Mouse (Mus musculus) kidney, adult 2 months (tissue): ENCODE data around the gene Ccnjl. TPM values are rescaled to one million over a fixed set of nuclear protein-coding genes. Genes with fewer than 3 reads are reported as not detected.
A peak's percentile ranks its signal among the peaks of the same experiment; 100 is the strongest.

ENCODE experiments used
- DNase-seq: peaks from one replicate; pipeline ENCODE4 v3.0.0; 2021
- H3K27ac ChIP-seq: fragments of 200-500 bp; 2 replicates; pipeline ENCODE4 v1.5.1; 2012; ENCODE audit warnings: low read depth, low read length, control low read depth, inconsistent platforms; ENCODE audit not compliant: insufficient read depth
- H3K27me3 ChIP-seq: fragments of 200-500 bp; replicated peaks from 2 replicates; pipeline ENCODE4 v1.6.1; 2012; ENCODE audit warnings: mild to moderate bottlenecking, moderate library complexity, low read length, inconsistent platforms; ENCODE audit not compliant: control insufficient read depth, insufficient read depth
- H3K36me3 ChIP-seq: fragments of 200-500 bp; 2 replicates; pipeline ENCODE4 v1.6.1; 2012; ENCODE audit warnings: mild to moderate bottlenecking, moderate library complexity, low read length, inconsistent platforms; ENCODE audit not compliant: control insufficient read depth, insufficient read depth
- H3K4me1 ChIP-seq: fragments of 200-500 bp; 2 replicates; pipeline ENCODE4 v1.6.1; 2011; ENCODE audit warnings: low read length; ENCODE audit not compliant: control insufficient read depth, insufficient read depth
- H3K4me3 ChIP-seq: fragments of 200-500 bp; 2 replicates; pipeline ENCODE4 v1.5.1; 2011; ENCODE audit warnings: mild to moderate bottlenecking, low read depth, low read length, control low read depth; ENCODE audit not compliant: insufficient read depth
- CTCF ChIP-seq: fragments of 200-500 bp; conservative IDR thresholded peaks from 2 replicates; pipeline ENCODE4 v1.5.1; 2011; ENCODE audit warnings: low read depth, mild to moderate bottlenecking, control low read depth, low read length, moderate library complexity, mixed read lengths; ENCODE audit not compliant: insufficient read depth, insufficient read length
- POLR2A ChIP-seq: fragments of 200-500 bp; IDR thresholded peaks from one replicate; pipeline ENCODE4 v1.6.1; 2011; ENCODE audit warnings: low read depth, low read length, control low read depth
- WGBS: fragments of 180-500 bp; shearing (Covaris S2); methylation state at CpG from one replicate; pipeline ENCODE4 v1.1.7; 2018; 5-methylcytosine and 5-hydroxymethylcytosine counted together
- polyA plus RNA-seq: library from polyadenylated mRNA; depleted of rRNA; stranded (reverse); fragments of >200 nt; gene quantifications from 2 replicates; pipeline ENCODE4 v1.2.3, GENCODE M21; 2012

The Ccnjl gene
- polyA plus RNA-seq, 1 experiment, result 1.0 TPM

- Histone ChIP-seq H3K27me3 (no peaks in the 10 kb centered on the region), H3K4me3 (no peak overlapping the region), H3K27ac (no peak overlapping the region), H3K4me1 (no peaks in the 10 kb centered on the region), H3K36me3 (no peaks in the 10 kb centered on the region)
- WGBS, result 87% methylated on average over 6 of the region's 6 CpGs
- no peak for DNase-seq
- no peak for TF ChIP-seq POLR2A
- TF ChIP-seq CTCF, result no peak
Observed at GRCm38 (mm10) chr11:43507976-43508375, 20.6 kb upstream of the Ccnjl start.

GRCm38 (mm10) chr11:43509878-43510277 is 18.7 kb upstream of the Ccnjl start:
- Histone ChIP-seq H3K4me3 (no peak overlapping the region), H3K27me3 (no peaks in the 10 kb centered on the region), H3K27ac (no peak overlapping the region), H3K36me3 (no peaks in the 10 kb centered on the region), H3K4me1 (no peaks in the 10 kb centered on the region)
- WGBS, result 95% methylated on average over 5 of the region's 5 CpGs
- no peak for DNase-seq
- TF ChIP-seq CTCF, result no peak
- TF ChIP-seq POLR2A, result no peak

- no peak overlapping the region for H3K4me3 ChIP-seq
- H3K36me3 ChIP-seq, result no peaks in the 10 kb centered on the region
- DNase-seq, result no peak
- H3K27me3 ChIP-seq, result no peaks in the 10 kb centered on the region
- WGBS, result 83% methylated on average over 2 of the region's 2 CpGs
- TF ChIP-seq POLR2A, result no peak
- no peak overlapping the region for H3K27ac ChIP-seq
- H3K4me1 ChIP-seq, result no peaks in the 10 kb centered on the region
Observed at GRCm38 (mm10) chr11:43512661-43513190, 15.9 kb upstream of the Ccnjl start.

- 47% methylated on average over 8 of the region's 8 CpGs for WGBS
- peak; percentile 50 for TF ChIP-seq CTCF
- TF ChIP-seq POLR2A, result no peak
- Histone ChIP-seq H3K4me3 (no peak overlapping the region), H3K4me1 (no peaks in the 10 kb centered on the region), H3K36me3 (no peaks in the 10 kb centered on the region), H3K27me3 (no peaks in the 10 kb centered on the region), H3K27ac (no peak overlapping the region)
- DNase-seq, result peak; percentile 24
Observed at GRCm38 (mm10) chr11:43516344-43517021, 12.1 kb upstream of the Ccnjl start.

GRCm38 (mm10) chr11:43517641-43518040 is 10.9 kb upstream of the Ccnjl start:
- 92% methylated on average over 11 of the region's 11 CpGs for WGBS
- no peak overlapping the region for H3K4me3 ChIP-seq
- TF ChIP-seq POLR2A (no peak), CTCF (no peak)
- H3K36me3 ChIP-seq, result no peaks in the 10 kb centered on the region
- no peaks in the 10 kb centered on the region for H3K27me3 ChIP-seq
- DNase-seq, result no peak
- H3K4me1 ChIP-seq, result no peaks in the 10 kb centered on the region
- no peak overlapping the region for H3K27ac ChIP-seq

- Histone ChIP-seq H3K4me3 (no peak overlapping the region), H3K4me1 (no peaks in the 10 kb centered on the region), H3K27ac (no peak overlapping the region), H3K36me3 (no peaks in the 10 kb centered on the region), H3K27me3 (no peaks in the 10 kb centered on the region)
- no peak for DNase-seq
- no peak for TF ChIP-seq CTCF
- no peak for TF ChIP-seq POLR2A
Observed at GRCm38 (mm10) chr11:43518086-43518485, 10.5 kb upstream of the Ccnjl start.

GRCm38 (mm10) chr11:43518821-43519220 is 9.8 kb upstream of the Ccnjl start:
- no peak overlapping the region for H3K27ac ChIP-seq
- no peak for DNase-seq
- no peak overlapping the region for H3K4me3 ChIP-seq
- H3K36me3 ChIP-seq, result no peaks in the 10 kb centered on the region
- TF ChIP-seq POLR2A (no peak), CTCF (no peak)
- H3K4me1 ChIP-seq, result no peaks in the 10 kb centered on the region
- H3K27me3 ChIP-seq, result no peaks in the 10 kb centered on the region
